Mouse (Mus musculus): ENCODE measurements at regions not wholly inside any gene's neighbourhood (a gene's known extent, or its start where the extent isn't known, plus 50 kb on each side); places are given as distances from the start of the nearest gene placed in this dataset.

- TF ChIP-seq CTCF (conservative IDR thresholded peaks at IDR 0.05; ENCODE audit: low read length) (no peak), POU5F1 (IDR thresholded peaks at IDR 0.05; ENCODE audit: borderline replicate concordance, low read length) (no peak)
These were observed 886.7 kb upstream of the Fam160b2 start for GRCm38 (mm10) chr14:71486176-71486970.

Data from E14TG2a.4 (cell line).